Mouse (Mus musculus) adrenal gland, postnatal 25 days (tissue): ENCODE data around the gene Abca13. TPM values are rescaled to one million over a fixed set of nuclear protein-coding genes. Genes with fewer than 3 reads are reported as not detected.
A peak's percentile ranks its signal among the peaks of the same experiment; 100 is the strongest.
"Not testable (repeated sequence)": the region's sequence is repeated elsewhere in the genome, so short reads cannot be mapped to it uniquely, and the experiment has no call there.

Source experiments
- DNase-seq: peaks from one replicate; pipeline ENCODE4 v3.0.0; 2021; ENCODE audit warnings: mixed read lengths
- long read RNA-seq: library from polyadenylated mRNA; stranded (forward); transcript quantifications from one replicate; pipeline ENCODE4 v2.0.0, GENCODE M21; 2021
- total RNA-seq: library from RNA; stranded (reverse); gene quantifications from 2 replicates; pipeline ENCODE4 v1.2.3, GENCODE M21; 2021

The Abca13 gene
- 0.27 TPM in 1 of 2 replicates, not detected in the other for total RNA-seq
- long read RNA-seq: 0 reads

- DNase-seq: no peak
Observed at GRCm38 (mm10) chr11:9191555-9192131, at the start of gene Abca13. TSS of gene Abca13 (plus strand) at chr11:9191942.

GRCm38 (mm10) chr11:9145113-9145512 is 46.6 kb upstream of the Abca13 start:
- DNase-seq: no peak

DNA sequence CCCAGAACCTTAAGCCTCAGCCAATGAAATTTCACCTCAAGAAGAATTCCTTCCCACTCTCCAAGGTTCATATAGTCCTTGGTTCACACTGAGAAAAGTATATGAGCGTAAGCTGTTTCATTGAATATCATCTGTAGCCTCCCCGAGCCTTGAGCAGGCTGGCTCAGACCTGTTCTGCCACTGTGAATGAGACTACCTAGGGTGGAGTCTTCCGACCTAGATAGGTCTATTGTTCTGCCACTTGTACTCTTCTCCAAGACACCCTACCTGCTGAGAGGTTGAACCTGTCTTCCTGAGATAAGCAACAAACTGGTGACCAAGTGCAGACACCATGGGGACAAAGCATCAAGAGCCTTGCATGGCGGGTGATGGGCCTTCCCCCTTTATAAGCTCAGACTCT is 45.6 kb upstream of the Abca13 start:
- no peak for DNase-seq

DNA sequence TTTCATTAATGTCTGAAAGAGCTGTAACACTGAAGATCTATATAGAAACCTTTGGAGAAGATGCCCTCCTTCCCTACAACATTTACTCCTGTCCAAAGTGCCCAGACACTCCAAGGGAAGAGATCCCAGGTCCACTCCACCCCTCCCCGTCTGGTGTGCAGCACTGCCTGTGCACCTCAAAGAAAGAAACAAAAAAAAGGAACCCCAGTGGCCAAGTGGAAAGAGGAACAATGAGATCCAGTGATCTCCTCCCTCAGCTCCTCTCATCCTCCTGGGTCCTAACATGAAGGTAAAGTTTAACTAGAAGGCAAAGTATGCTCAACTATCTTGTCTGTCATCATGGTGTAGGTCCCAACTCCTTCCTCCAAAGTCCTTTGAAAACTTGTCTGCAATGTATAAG is 45.1 kb upstream of the Abca13 start:
- no peak for DNase-seq

- peak; percentile 44 for DNase-seq
Observed at GRCm38 (mm10) chr11:9148206-9148605, 43.5 kb upstream of the Abca13 start.

DNA sequence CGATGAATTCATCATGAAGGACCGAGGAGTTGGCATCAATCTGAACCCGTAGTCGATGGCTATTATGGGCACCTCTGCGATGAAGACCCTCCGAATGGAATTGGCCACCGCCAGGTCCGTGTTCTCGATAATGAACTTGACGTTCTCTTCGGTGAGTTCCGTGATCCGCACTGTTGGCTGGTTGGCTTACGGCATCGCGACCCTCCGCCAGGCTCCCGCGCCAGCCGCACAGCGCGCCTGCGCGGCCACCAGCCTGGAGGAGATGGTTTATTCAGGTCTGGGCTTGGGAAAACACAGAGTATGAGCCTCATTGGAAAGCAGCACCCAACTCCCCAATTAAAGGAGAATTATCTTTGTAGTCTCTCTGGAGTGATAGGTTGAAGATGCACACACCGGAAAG is 41.3 kb upstream of the Abca13 start:
- DNase-seq: not testable (repeated sequence)

GRCm38 (mm10) chr11:9159953-9160352 is 31.8 kb upstream of the Abca13 start:
- DNase-seq: no peak

DNA sequence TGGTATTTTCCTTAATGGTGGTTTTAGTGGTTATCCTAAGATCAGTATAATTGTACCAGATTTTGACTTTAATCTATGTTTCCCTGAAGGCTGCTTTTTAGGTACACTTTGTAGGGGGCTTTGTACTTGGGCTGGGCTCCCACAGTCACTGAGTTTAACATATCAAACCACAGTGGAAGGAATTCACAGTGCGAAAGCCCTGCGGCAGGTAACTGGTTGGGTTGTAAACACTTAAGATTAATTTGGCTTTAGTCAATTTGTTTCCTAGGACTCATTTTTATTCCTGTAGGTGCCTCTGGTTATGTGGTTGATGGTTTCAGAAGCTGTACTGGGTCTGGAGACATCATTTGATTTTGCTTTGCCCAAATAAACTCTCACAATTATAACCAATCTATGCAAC is 24.4 kb upstream of the Abca13 start:
- DNase-seq: no peak

- DNase-seq: no peak
Observed at GRCm38 (mm10) chr11:9181477-9181876, 10.3 kb upstream of the Abca13 start.

- not testable (repeated sequence) for DNase-seq
Observed at GRCm38 (mm10) chr11:9189471-9189870, 2.3 kb upstream of the Abca13 start.

DNA sequence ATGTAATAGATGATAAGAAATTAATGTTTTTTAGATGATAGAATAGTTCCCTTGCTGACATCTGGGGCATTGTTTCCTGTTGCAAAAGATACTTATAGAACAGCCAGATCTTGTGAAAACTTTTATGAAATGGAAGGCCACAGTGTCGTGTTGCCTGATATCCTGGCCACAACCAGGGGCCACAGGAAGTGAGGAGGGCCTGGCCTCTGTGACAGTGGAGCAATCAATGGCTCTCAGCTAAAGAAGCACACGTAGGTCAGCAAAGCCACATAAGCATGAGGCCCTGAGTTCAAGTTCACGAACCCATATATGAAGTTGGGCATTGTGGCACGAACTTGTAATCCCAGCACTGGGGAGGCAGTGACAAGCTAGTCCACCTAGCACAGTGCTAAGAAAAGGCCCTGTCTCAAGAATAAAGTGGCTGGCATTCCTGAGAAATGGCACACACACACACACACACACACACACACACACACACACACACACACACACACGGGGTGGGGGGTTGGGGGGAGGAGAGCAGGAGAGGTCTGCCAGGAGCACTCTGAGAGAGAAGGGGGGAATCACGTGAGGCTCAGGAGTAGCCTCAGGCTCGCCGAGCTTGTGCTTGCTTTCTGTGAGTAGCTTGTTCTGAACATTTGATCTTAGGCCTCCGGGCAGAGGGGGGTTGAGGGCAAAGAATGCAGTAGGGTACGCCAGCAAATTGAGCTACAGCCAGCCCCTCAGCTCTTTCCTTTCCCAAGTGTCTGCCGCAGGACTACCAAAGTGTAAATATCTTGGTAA is 779 bp upstream of the Abca13 start:
- no peak for DNase-seq

DNA sequence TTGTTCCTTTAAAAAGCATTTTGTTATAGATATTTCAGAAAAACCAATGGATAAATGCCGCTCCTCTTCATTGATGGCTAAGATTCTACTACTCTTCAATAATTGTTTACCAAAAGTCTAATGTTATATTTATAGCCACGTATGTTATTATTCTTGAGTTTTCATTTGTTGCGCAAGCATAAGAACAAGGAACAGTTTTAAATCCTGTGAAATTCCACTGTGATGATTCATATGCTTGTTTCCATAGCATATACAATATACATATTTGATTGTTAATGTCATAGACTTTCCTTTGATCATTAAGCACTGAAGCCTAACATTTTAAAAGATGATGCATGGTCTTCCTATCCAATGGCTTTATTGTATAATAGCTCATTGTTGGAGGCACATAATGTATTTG is 3.1 kb downstream of the Abca13 start:
- no peak for DNase-seq

- no peak for DNase-seq
Observed at GRCm38 (mm10) chr11:9199868-9200267, 8.1 kb downstream of the Abca13 start.

DNA sequence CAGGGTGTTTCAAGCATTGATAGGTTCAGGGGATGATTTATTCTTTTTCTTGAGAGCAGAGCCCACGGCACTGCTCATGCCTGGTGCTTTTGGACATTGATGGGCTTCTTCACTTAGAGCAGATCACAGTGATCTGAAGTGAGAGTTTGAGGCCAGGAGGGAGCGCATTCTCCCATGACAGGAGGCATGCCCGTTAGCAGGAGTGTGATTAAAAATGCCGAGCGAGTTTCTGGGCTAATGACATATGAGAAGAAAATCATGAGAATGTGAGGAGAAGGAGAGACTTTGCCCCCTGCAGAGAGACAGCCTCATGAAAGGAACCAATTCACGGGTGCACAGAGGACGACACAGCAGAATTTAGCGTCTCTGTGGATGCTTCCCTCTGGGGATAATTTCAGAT is 19.0 kb downstream of the Abca13 start:
- no peak for DNase-seq

- no peak for DNase-seq
Observed at GRCm38 (mm10) chr11:9213580-9213979, 21.8 kb downstream of the Abca13 start.

DNA sequence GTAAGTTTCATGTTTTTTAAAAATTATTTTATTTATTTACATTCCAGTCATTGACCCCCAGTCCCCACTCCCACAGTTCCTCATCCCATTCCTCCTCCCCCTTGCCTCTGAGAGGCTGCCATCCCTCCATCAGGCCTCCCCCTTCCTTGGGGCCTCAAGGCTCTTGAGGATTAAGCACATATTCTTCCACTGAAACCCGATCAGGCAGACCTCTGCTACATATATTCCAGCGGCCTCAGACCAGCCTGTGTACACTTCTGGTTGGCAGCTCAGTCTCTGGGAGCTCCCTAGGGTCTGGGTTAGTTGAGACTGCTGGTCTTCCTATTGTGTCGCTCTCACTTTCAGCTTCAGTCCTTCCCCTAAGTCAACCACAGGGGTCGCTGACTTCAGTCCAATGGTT is 24.5 kb downstream of the Abca13 start:
- DNase-seq: no peak

- DNase-seq: no peak
Observed at GRCm38 (mm10) chr11:9220501-9220900, 28.8 kb downstream of the Abca13 start.

GRCm38 (mm10) chr11:9221646-9222045 is 29.9 kb downstream of the Abca13 start:
- DNase-seq: no peak

- no peak for DNase-seq
Observed at GRCm38 (mm10) chr11:9226399-9226798, 34.7 kb downstream of the Abca13 start.

DNA sequence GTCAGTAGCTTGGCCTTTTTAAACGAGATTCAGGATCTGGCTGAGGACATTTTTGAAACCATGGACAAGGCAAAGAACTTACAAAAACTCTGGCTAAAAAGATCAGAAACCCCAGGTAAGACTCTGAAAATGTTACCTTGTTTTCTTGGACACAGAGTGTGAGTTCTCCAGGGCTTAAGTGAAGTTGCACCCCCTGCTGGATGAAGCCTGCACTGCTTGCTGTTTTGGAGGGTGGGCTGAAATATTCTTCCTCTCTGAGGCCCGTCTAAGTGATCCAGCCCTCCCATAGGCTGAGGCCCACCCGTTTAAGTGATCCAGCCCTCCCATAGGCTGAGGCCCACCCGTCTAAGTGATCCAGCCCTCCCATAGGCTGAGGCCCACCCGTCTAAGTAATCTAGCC is 57.9 kb downstream of the Abca13 start:
- DNase-seq: not testable (repeated sequence)

DNA sequence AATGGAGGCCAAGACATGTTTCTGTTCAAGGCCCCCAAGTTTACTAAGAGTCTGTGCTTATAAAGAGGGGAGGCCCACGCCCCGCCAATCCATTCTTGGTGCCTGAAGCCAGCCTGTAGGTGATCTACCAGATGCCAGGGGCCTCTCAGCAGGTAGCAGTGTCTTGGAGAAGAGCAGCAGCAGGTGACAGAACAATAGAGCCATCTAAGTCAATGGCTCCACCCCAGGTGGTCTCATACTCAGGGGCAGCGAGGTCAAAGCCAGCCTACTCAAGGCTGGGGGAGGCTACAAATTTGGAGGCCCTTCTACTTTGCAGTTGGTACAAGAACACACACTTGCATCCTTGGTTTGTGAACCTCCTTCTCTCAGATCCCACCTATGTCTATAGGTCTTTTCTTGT is 71.3 kb downstream of the Abca13 start:
- DNase-seq: not testable (repeated sequence)

DNA sequence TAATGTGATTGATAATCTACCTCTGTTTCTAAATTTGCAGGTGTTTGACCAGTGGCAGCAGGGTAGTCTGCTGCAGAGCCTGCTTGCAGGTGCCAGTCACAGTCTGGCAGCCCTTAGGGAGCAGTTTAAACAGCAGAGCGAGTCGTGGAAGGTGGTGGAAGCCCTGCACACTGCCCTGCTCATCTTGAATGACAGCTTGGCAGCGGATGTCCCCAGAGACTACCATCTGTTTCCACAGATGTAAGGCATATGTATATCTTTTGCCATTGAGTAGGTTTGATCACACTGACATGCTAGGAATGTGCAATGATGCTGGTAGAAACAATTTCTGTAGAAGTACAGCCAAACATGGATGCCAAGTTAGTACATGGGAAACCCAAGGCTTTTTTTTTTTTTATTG is 77.3 kb downstream of the Abca13 start:
- no peak for DNase-seq

- no peak for DNase-seq
Observed at GRCm38 (mm10) chr11:9285204-9285603, 93.5 kb downstream of the Abca13 start.

- DNase-seq: no peak
Observed at GRCm38 (mm10) chr11:9285759-9286158, 94.0 kb downstream of the Abca13 start.
